Mouse (Mus musculus): ENCODE measurements around the gene Trim56. TPM values are rescaled to one million over a fixed set of nuclear protein-coding genes. Genes with fewer than 3 reads are reported as not detected.
"Not testable (repeated sequence)": the region's sequence is repeated elsewhere in the genome, so short reads cannot be mapped to it uniquely, and the experiment has no call there.

The Trim56 gene
- polyA plus RNA-seq, 1 experiment from 2014 or later = 4.2 TPM

GRCm38 (mm10) chr5:137122686-137123193, 6.7 kb upstream of the Trim56 start:
- Histone ChIP-seq H3K27me3 (no peaks in the 10 kb centered on the region), H3K4me3 (no peak overlapping the region), H3K4me2 (replicated peaks) (0 out of 2 replicates have a peak overlapping the region, but pooled peaks have one; percentile 9), H3K9me3 (replicated peaks) (no peaks in the 10 kb centered on the region), H3K4me1 (0 out of 2 replicates have a peak, but pooled peaks cover 4% of the 10 kb centered on the region), H3K27ac (peak overlapping the region; percentile 35; the same call in 1 of the 2 replicates), H3K36me3 (no peaks in the 10 kb centered on the region), H3K9ac (no peak overlapping the region)
- ATAC-seq (ENCODE audit: low FRiP score) = peak; percentile 85
- WGBS = 8% methylated on average over 14 of the region's 14 CpGs

GRCm38 (mm10) chr5:137121280-137121679, 5.3 kb upstream of the Trim56 start:
- no peaks in the 10 kb centered on the region for H3K36me3 ChIP-seq
- no peak for ATAC-seq (ENCODE audit: low FRiP score)
- 75% methylated on average over 4 of the region's 4 CpGs for WGBS
- peaks cover 4% of the 10 kb centered on the region; the same call in 1 of the 2 replicates for H3K27me3 ChIP-seq
- H3K4me3 ChIP-seq = no peak overlapping the region
- H3K27ac ChIP-seq = no peak overlapping the region
- H3K9ac ChIP-seq = no peak overlapping the region
- H3K4me2 ChIP-seq (replicated peaks) = no peak overlapping the region
- H3K4me1 ChIP-seq = peaks cover 8% of the 10 kb centered on the region
- no peaks in the 10 kb centered on the region for H3K9me3 ChIP-seq (replicated peaks)

GRCm38 (mm10) chr5:137118878-137119277, 2.9 kb upstream of the Trim56 start:
- Histone ChIP-seq H3K36me3 (0 out of 2 replicates have a peak, but pooled peaks cover under 1% of the 10 kb centered on the region), H3K27ac (no peak overlapping the region), H3K4me3 (no peak overlapping the region), H3K4me2 (replicated peaks) (no peak overlapping the region), H3K4me1 (peaks cover 17% of the 10 kb centered on the region), H3K9ac (no peak overlapping the region), H3K9me3 (replicated peaks) (no peaks in the 10 kb centered on the region), H3K27me3 (peaks cover 4% of the 10 kb centered on the region; the same call in 1 of the 2 replicates)
- no peak for ATAC-seq (ENCODE audit: low FRiP score)
- WGBS = 72% methylated on average over 4 of the region's 4 CpGs

GRCm38 (mm10) chr5:137117994-137118393, 2.0 kb upstream of the Trim56 start:
- H3K36me3 ChIP-seq; ATAC-seq (ENCODE audit: low FRiP score); H3K27ac ChIP-seq; H3K27me3 ChIP-seq; H3K4me2 ChIP-seq (replicated peaks); H3K4me3 ChIP-seq; H3K9me3 ChIP-seq (replicated peaks); H3K9ac ChIP-seq: not testable (repeated sequence)
- 91% methylated on average over 3 of the region's 3 CpGs for WGBS
- peaks cover 17% of the 10 kb centered on the region for H3K4me1 ChIP-seq

GRCm38 (mm10) chr5:137116987-137117386, 978 bp upstream of the Trim56 start:
- H3K36me3 ChIP-seq = 0 out of 2 replicates have a peak, but pooled peaks cover 10% of the 10 kb centered on the region
- H3K9me3 ChIP-seq (replicated peaks) = no peaks in the 10 kb centered on the region
- H3K27ac ChIP-seq = no peak overlapping the region
- H3K27me3 ChIP-seq = peaks cover 4% of the 10 kb centered on the region; the same call in 1 of the 2 replicates
- no peak for ATAC-seq (ENCODE audit: low FRiP score)
- peaks cover 13% of the 10 kb centered on the region for H3K4me1 ChIP-seq
- H3K4me3 ChIP-seq = no peak overlapping the region
- H3K4me2 ChIP-seq (replicated peaks) = no peak overlapping the region
- WGBS = 80% methylated on average over 2 of the region's 2 CpGs
- no peak overlapping the region for H3K9ac ChIP-seq

- H3K27ac ChIP-seq = no peak overlapping the region
- peaks cover 4% of the 10 kb centered on the region; the same call in 1 of the 2 replicates for H3K27me3 ChIP-seq
- peak overlapping the region; percentile 40; the same call in 1 of the 2 replicates for H3K4me3 ChIP-seq
- 0 out of 2 replicates have a peak, but pooled peaks cover 10% of the 10 kb centered on the region for H3K36me3 ChIP-seq
- 82% methylated on average over 9 of the region's 9 CpGs for WGBS
- H3K9ac ChIP-seq = peak overlapping the region; percentile 65; the same call in 1 of the 2 replicates
- H3K9me3 ChIP-seq (replicated peaks) = no peaks in the 10 kb centered on the region
- H3K4me1 ChIP-seq = peaks cover 13% of the 10 kb centered on the region
- peak overlapping the region; percentile 58 for H3K4me2 ChIP-seq (replicated peaks)
- no peak for ATAC-seq (ENCODE audit: low FRiP score)
Observed at GRCm38 (mm10) chr5:137114891-137115561, 983 bp downstream of the Trim56 start.

GRCm38 (mm10) chr5:137111542-137112408, 4.2 kb downstream of the Trim56 start:
- H3K4me3 ChIP-seq = no peak overlapping the region
- no peaks in the 10 kb centered on the region for H3K9me3 ChIP-seq (replicated peaks)
- no peak overlapping the region for H3K27ac ChIP-seq
- H3K4me2 ChIP-seq (replicated peaks) = no peak overlapping the region
- peaks cover 13% of the 10 kb centered on the region for H3K4me1 ChIP-seq
- WGBS = 79% methylated on average over 5 of the region's 5 CpGs
- H3K9ac ChIP-seq = no peak overlapping the region
- peaks cover 6% of the 10 kb centered on the region; the same call in 1 of the 2 replicates for H3K27me3 ChIP-seq
- 0 out of 2 replicates have a peak, but pooled peaks cover 10% of the 10 kb centered on the region for H3K36me3 ChIP-seq
- no peak for ATAC-seq (ENCODE audit: low FRiP score)

- no peak overlapping the region for H3K4me3 ChIP-seq
- H3K9me3 ChIP-seq (replicated peaks) = no peaks in the 10 kb centered on the region
- no peak overlapping the region for H3K9ac ChIP-seq
- 0 out of 2 replicates have a peak, but pooled peaks cover 2% of the 10 kb centered on the region for H3K27me3 ChIP-seq
- WGBS = 91% methylated on average over 12 of the region's 12 CpGs
- H3K36me3 ChIP-seq = 0 out of 2 replicates have a peak, but pooled peaks cover 10% of the 10 kb centered on the region
- ATAC-seq (ENCODE audit: low FRiP score) = no peak
- no peak overlapping the region for H3K4me2 ChIP-seq (replicated peaks)
- peaks cover 5% of the 10 kb centered on the region for H3K4me1 ChIP-seq
- no peak overlapping the region for H3K27ac ChIP-seq
Observed at GRCm38 (mm10) chr5:137110863-137111262, 5.1 kb downstream of the Trim56 start.

GRCm38 (mm10) chr5:137109941-137110593, 5.9 kb downstream of the Trim56 start:
- Histone ChIP-seq H3K27ac (no peak overlapping the region), H3K4me1 (no peaks in the 10 kb centered on the region; the same call in none of the 2 replicates), H3K4me2 (replicated peaks) (no peak overlapping the region), H3K36me3 (0 out of 2 replicates have a peak, but pooled peaks cover 10% of the 10 kb centered on the region), H3K4me3 (no peak overlapping the region), H3K27me3 (0 out of 2 replicates have a peak, but pooled peaks cover 2% of the 10 kb centered on the region), H3K9ac (no peak overlapping the region), H3K9me3 (replicated peaks) (no peaks in the 10 kb centered on the region)
- WGBS = 56% methylated on average over 25 of the region's 25 CpGs
- no peak for ATAC-seq (ENCODE audit: low FRiP score)

GRCm38 (mm10) chr5:137108111-137108510, 7.9 kb downstream of the Trim56 start:
- 0 out of 2 replicates have a peak, but pooled peaks cover 2% of the 10 kb centered on the region for H3K27me3 ChIP-seq
- no peaks in the 10 kb centered on the region for H3K9me3 ChIP-seq (replicated peaks)
- no peak for ATAC-seq (ENCODE audit: low FRiP score)
- no peak overlapping the region for H3K9ac ChIP-seq
- no peak overlapping the region for H3K4me3 ChIP-seq
- no peak overlapping the region for H3K27ac ChIP-seq
- no peak overlapping the region for H3K4me2 ChIP-seq (replicated peaks)
- H3K4me1 ChIP-seq = peaks cover 4% of the 10 kb centered on the region
- 66% methylated on average over 6 of the region's 6 CpGs for WGBS
- 0 out of 2 replicates have a peak, but pooled peaks cover 3% of the 10 kb centered on the region for H3K36me3 ChIP-seq

GRCm38 (mm10) chr5:137107670-137108069, 8.3 kb downstream of the Trim56 start:
- Histone ChIP-seq H3K4me3 (no peak overlapping the region), H3K4me2 (replicated peaks) (no peak overlapping the region), H3K36me3 (0 out of 2 replicates have a peak, but pooled peaks cover 2% of the 10 kb centered on the region), H3K9me3 (replicated peaks) (no peaks in the 10 kb centered on the region), H3K27me3 (0 out of 2 replicates have a peak, but pooled peaks cover 2% of the 10 kb centered on the region), H3K9ac (no peak overlapping the region), H3K27ac (no peak overlapping the region), H3K4me1 (peaks cover 8% of the 10 kb centered on the region)
- ATAC-seq (ENCODE audit: low FRiP score) = no peak
- 85% methylated on average over 8 of the region's 8 CpGs for WGBS
